Mouse (Mus musculus) forebrain, embryonic 12.5 days (tissue): Measurements from ENCODE around the gene Gm436. TPM values are rescaled to one million over a fixed set of nuclear protein-coding genes. Genes with fewer than 3 reads are reported as not detected.

ENCODE experiments used
- ATAC-seq: fragments of 200-750 bp; cut with Nextera tagmentation; 2 replicates; pipeline ENCODE4 v1.8.0; 2017; ENCODE audit warnings: moderate TSS enrichment; ENCODE audit not compliant: low FRiP score
- H3K27ac ChIP-seq: fragments of 300-500 bp; sonication (generic); 2 replicates; pipeline ENCODE4 v1.5.1; 2016; ENCODE audit warnings: mild to moderate bottlenecking
- H3K27me3 ChIP-seq: fragments of 300-500 bp; sonication (generic); 2 replicates; pipeline ENCODE4 v1.6.1; 2016; ENCODE audit warnings: mild to moderate bottlenecking
- H3K36me3 ChIP-seq: fragments of 300-500 bp; sonication (generic); replicated peaks from 2 replicates; pipeline ENCODE4 v1.6.1; 2016; ENCODE audit warnings: mild to moderate bottlenecking
- H3K4me1 ChIP-seq: fragments of 300-500 bp; sonication (generic); 2 replicates; pipeline ENCODE4 v1.6.1; 2016
- H3K4me2 ChIP-seq: fragments of 300-500 bp; sonication (generic); 2 replicates; pipeline ENCODE4 v1.6.1; 2016; ENCODE audit warnings: mild to moderate bottlenecking, moderate library complexity
- H3K4me3 ChIP-seq: fragments of 300-500 bp; sonication (generic); replicated peaks from 2 replicates; pipeline ENCODE4 v1.5.1; 2016; ENCODE audit warnings: mild to moderate bottlenecking
- H3K9ac ChIP-seq: fragments of 300-500 bp; sonication (generic); 2 replicates; pipeline ENCODE4 v1.6.1; 2016; ENCODE audit warnings: mild to moderate bottlenecking
- H3K9me3 ChIP-seq: fragments of 300-500 bp; sonication (generic); 2 replicates; pipeline ENCODE4 v1.6.1; 2016
- WGBS: fragments of 180-500 bp; shearing (Covaris S2); methylation state at CpG from one replicate; pipeline ENCODE4 v1.1.7; 2016; 5-methylcytosine and 5-hydroxymethylcytosine counted together
- polyA plus RNA-seq: library from polyadenylated mRNA; unstranded; fragments of >200 nt; fragmentation: Nextera tagmentation; extraction: Ambion mirVana; gene quantifications from 2 replicates; pipeline ENCODE4 v1.2.1, GENCODE M21; 2016

Gm436 gene
- not detected in 2 replicates for polyA plus RNA-seq

DNA sequence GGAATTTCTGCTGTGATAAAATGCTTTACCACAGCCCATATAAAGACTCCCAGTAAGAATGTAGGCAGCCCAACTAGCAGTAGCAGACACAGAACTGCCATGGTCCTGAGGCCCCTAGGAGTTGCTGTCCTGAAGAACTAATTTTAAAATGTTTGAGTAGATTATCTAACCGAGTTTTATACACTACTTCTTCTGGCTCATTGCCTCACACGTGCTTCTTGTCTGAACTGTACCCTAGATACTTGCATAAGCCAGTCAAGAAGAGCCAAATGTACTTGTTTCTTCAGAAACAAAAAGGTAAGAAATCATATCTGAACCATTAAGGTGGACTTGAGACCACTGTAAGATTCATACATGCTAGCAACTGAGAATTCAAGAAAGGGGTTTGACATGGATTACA is at the start of gene Gm436:
Gm436 (minus strand) TSS at position 101 of the 400 bp plus-strand sequence.
- WGBS = 52% methylated on average over 2 of the region's 2 CpGs
- ATAC-seq = no peak

DNA sequence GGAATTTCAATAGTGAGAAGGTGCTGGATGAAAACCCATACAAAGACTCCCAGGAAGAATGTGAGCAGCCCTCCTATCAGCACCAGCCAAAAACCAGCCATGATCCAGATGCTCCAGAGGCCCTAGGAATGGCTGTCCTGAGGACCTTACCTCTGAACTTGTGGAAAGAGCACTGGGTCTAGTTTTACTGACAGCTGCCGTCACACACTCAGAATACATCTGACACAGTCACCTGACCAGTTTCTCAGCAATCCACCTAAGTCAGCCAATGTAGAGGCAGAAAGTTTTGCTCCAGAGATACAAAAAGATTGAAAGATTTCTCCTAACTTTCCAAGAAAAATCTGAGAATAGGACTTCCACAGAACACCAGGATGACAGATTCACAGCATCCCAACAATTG is 35.1 kb upstream of the Gm436 start, which contains the start of gene Gm13178:
Gm13178 (minus strand) TSS at position 101 of the 400 bp plus-strand sequence.
- Histone ChIP-seq H3K4me3 (no peak within 1 kb of the TSS), H3K4me2 (no peak within 1 kb of the TSS), H3K9ac (no peak within 1 kb of the TSS), H3K36me3 (no peaks in the 10 kb centered on the region), H3K27ac (no peak within 1 kb of the TSS), H3K9me3 (peaks cover 10% of the 10 kb centered on the region; the same call in 1 of the 2 replicates), H3K27me3 (no peaks in the 10 kb centered on the region), H3K4me1 (no peaks in the 10 kb centered on the region)
- WGBS = 96% methylated on average over 1 of the region's 1 CpGs
- no peak for ATAC-seq

More for the DNA sequence above, at the start of gene Gm436:
- Histone ChIP-seq H3K4me2 (no peak within 1 kb of the TSS), H3K27me3 (no peaks in the 10 kb centered on the region), H3K4me1 (no peaks in the 10 kb centered on the region), H3K36me3 (no peaks in the 10 kb centered on the region), H3K9ac (no peak within 1 kb of the TSS), H3K27ac (no peak within 1 kb of the TSS), H3K4me3 (no peak within 1 kb of the TSS), H3K9me3 (0 out of 2 replicates have a peak, but pooled peaks cover 15% of the 10 kb centered on the region)

DNA sequence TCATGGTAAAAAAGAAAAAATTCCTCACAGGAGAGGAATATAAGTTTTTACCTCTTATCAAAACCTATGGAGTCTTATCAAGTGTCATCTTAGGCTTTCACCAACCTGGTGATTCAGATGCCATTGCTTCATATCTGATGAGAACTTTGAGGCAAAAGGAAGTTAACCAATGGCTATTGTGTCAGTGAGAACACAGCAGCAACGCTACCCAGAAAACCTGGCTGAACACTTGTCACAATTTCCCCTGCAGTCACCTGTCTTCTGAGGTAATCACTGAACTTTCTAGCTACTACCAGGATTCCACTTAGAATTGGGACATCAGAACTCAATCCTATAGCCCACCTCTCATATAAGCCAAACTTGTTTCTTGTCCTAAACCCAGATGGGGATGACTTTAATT is 33.5 kb upstream of the Gm436 start:
- H3K9me3 ChIP-seq = peaks cover 10% of the 10 kb centered on the region; the same call in 1 of the 2 replicates
- no peak overlapping the region for H3K9ac ChIP-seq
- H3K27me3 ChIP-seq = no peaks in the 10 kb centered on the region
- H3K4me1 ChIP-seq = no peaks in the 10 kb centered on the region
- H3K4me3 ChIP-seq = no peak overlapping the region
- 71% methylated on average over 1 of the region's 1 CpGs for WGBS
- no peak for ATAC-seq
- no peak overlapping the region for H3K4me2 ChIP-seq
- H3K36me3 ChIP-seq = no peaks in the 10 kb centered on the region
- H3K27ac ChIP-seq = no peak overlapping the region

DNA sequence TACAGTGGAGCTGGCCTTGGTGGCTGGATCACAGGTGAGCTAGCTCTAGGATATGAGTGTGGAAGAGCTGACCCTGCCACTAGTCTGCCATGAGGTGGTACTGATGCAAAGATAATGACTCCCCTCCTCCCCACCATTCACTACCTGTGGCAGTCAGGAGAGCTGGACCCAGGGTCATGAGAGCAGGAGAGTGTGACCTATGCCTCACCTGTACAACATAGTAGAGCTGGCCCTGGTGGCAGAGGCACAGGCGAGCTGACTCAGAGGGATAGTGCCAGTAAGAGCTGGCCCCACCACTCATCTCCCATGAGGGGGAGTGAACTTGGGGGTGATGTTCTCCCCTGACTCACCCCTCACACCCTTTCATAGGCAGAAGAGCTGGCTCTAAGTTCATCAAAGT is 32.1 kb upstream of the Gm436 start:
- Histone ChIP-seq H3K4me1 (no peaks in the 10 kb centered on the region), H3K36me3 (no peaks in the 10 kb centered on the region), H3K9me3 (peaks cover 10% of the 10 kb centered on the region; the same call in 1 of the 2 replicates), H3K4me3 (no peak overlapping the region), H3K9ac (no peak overlapping the region), H3K27me3 (no peaks in the 10 kb centered on the region), H3K4me2 (no peak overlapping the region), H3K27ac (no peak overlapping the region)
- WGBS = 71% methylated on average over 1 of the region's 1 CpGs
- ATAC-seq = no peak

DNA sequence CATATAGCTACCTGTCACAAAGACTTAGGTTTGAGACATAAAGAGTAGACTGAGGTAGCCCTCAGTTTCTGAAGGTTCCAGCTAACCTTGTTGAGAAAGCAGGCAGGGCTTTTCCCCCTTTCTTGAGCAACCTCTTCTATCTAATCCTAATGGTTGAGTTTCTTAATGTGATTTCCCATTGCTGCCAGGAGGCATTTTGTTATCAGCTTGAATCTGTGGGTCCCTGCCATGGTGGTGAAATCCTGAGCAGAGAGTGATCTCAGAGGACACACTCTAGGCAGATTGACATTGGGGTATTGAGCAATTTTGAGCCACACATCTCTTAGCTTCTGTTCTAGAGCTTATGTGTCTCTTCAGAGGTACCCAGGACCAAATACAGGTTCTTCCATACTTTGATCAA is 47.9 kb downstream of the Gm436 start:
- ATAC-seq = no peak
- peaks cover 40% of the 10 kb centered on the region for H3K9me3 ChIP-seq
- no peak overlapping the region for H3K4me3 ChIP-seq
- H3K9ac ChIP-seq = no peak overlapping the region
- H3K4me2 ChIP-seq = no peak overlapping the region
- H3K27me3 ChIP-seq = no peaks in the 10 kb centered on the region
- no peaks in the 10 kb centered on the region for H3K36me3 ChIP-seq
- H3K4me1 ChIP-seq = no peaks in the 10 kb centered on the region
- no peak overlapping the region for H3K27ac ChIP-seq

Other genes with a start within 250 kb of the Gm436 start
- not detected in 2 replicates for gene 1700012P22Rik, start 247.6 kb downstream of the Gm436 start, polyA plus RNA-seq
- not detected in 2 replicates for gene Gm9944, start 233.1 kb downstream of the Gm436 start, polyA plus RNA-seq
- not detected in 2 replicates for gene Aadacl3, start 222.6 kb downstream of the Gm436 start, polyA plus RNA-seq
- not detected in 2 replicates for gene 9430007A20Rik, start 166.5 kb downstream of the Gm436 start, polyA plus RNA-seq
- not detected in 2 replicates for gene Gm13124, start 121.2 kb downstream of the Gm436 start, polyA plus RNA-seq
- not detected in 2 replicates for gene Aadacl4, start 72.7 kb downstream of the Gm436 start, polyA plus RNA-seq
- not detected in 2 replicates for gene Gm13178, start 35.0 kb upstream of the Gm436 start, polyA plus RNA-seq
- not detected in 2 replicates for gene Gm438, start 100.2 kb upstream of the Gm436 start, polyA plus RNA-seq
- 6.7 and 7.7 TPM in 2 replicates for gene Dhrs3, start 206.5 kb upstream of the Gm436 start, polyA plus RNA-seq